ENCODE assay signal across 8 mouse cellular contexts in genomic region chr2:131190344-131191004, GRCm38 (mm10). TPM values are rescaled to one million over a fixed set of nuclear protein-coding genes. Genes with fewer than 3 reads are reported as not detected.
A peak's percentile ranks its signal among the peaks of the same experiment; 100 is the strongest.
DNase-seq lines count a peak whose midpoint lies in the region; ATAC-seq and TF ChIP-seq lines count a peak whose summit lies in the region.

No protein-coding gene starts in this region.

- H3K4me1 ChIP-seq in heart, embryonic 10.5 days = peaks cover 38% of the 10 kb centered on the region
- peaks cover 53% of the 10 kb centered on the region for H3K4me1 ChIP-seq in forebrain, embryonic 12.5 days

- 0 out of 2 replicates have a peak overlapping the region, but pooled peaks have one; percentile 69 for H3K27ac ChIP-seq in heart, embryonic 10.5 days
- peak overlapping the region; percentile 85 for H3K27ac ChIP-seq in forebrain, embryonic 12.5 days

- intact Hi-C loops in heart, postnatal 10 days (cut with DNase I) = no loop called here
- intact Hi-C loops in gastrocnemius, postnatal 36 days (cut with DNase I) = no loop called here

- WGBS in heart, embryonic 10.5 days = 48% methylated on average over 10 of the region's 10 CpGs
- 8% methylated on average over 10 of the region's 10 CpGs for WGBS in forebrain, embryonic 12.5 days

- H3K36me3 ChIP-seq in heart, embryonic 10.5 days = peaks cover 48% of the 10 kb centered on the region
- H3K36me3 ChIP-seq in forebrain, embryonic 12.5 days (replicated peaks) = peaks cover 38% of the 10 kb centered on the region
- peaks cover 32% of the 10 kb centered on the region for H3K36me3 ChIP-seq in myocyte (ENCODE audit: control insufficient read depth, insufficient read depth)

- peak overlapping the region; percentile 36 for H3K4me2 ChIP-seq in forebrain, embryonic 12.5 days
- H3K4me2 ChIP-seq in myocyte (ENCODE audit: low read depth) = peak overlapping the region; percentile 98

- H3ac ChIP-seq in myocyte (ENCODE audit: control insufficient read depth, insufficient read length) = no peak overlapping the region

- no peaks in the 10 kb centered on the region for H3K9me3 ChIP-seq in heart, embryonic 10.5 days
- no peaks in the 10 kb centered on the region for H3K9me3 ChIP-seq in forebrain, embryonic 12.5 days

- no peaks in the 10 kb centered on the region for H3K27me3 ChIP-seq in heart, embryonic 10.5 days (ENCODE audit: insufficient read depth, poor library complexity, severe bottlenecking)
- H3K27me3 ChIP-seq in forebrain, embryonic 12.5 days = no peaks in the 10 kb centered on the region
- H3K27me3 ChIP-seq in myocyte (ENCODE audit: control insufficient read depth, insufficient read depth, insufficient read length) = no peaks in the 10 kb centered on the region

- H3K4me3 ChIP-seq in heart, embryonic 10.5 days = no peak overlapping the region
- H3K4me3 ChIP-seq in forebrain, embryonic 12.5 days (replicated peaks) = no peak overlapping the region
- no peak overlapping the region for H3K4me3 ChIP-seq in myocyte

- peaks cover 21% of the 10 kb centered on the region for H3K79me2 ChIP-seq in myocyte (ENCODE audit: control insufficient read depth, insufficient read depth)

- H3K9ac ChIP-seq in forebrain, embryonic 12.5 days = no peak overlapping the region; the same call in 1 of the 2 replicates

- no peak for DNase-seq in heart, embryonic 10.5 days (ENCODE audit: low spot score)
- no peak for DNase-seq in heart, postnatal 10 days
- peak; percentile 66 for DNase-seq in kidney, postnatal 14 days
- no peak for DNase-seq in gastrocnemius, postnatal 36 days
- no peak for DNase-seq in layer of hippocampus, adult 18-20 months (ENCODE audit: low spot score in 2 of 2)
- DNase-seq in frontal cortex, postnatal 10 days (ENCODE audit: low spot score in 2 of 2) = no peak

- peak; percentile 79 for ATAC-seq in forebrain, embryonic 12.5 days (ENCODE audit: low FRiP score)

- TF ChIP-seq POLR2A in myocyte (IDR thresholded peaks at IDR 0.05; ENCODE audit: insufficient read length, low read depth) = no peak

TF ChIP-seq in myocyte, 11 proteins besides CTCF, POLR2A, EP300 and RAD21:
- no peak for TF ChIP-seq CEBPB (IDR thresholded peaks at IDR 0.05; ENCODE audit: insufficient read depth, poor library complexity, severe bottlenecking)
- TF ChIP-seq TCF12 (IDR thresholded peaks at IDR 0.05; ENCODE audit: insufficient read depth, poor library complexity, severe bottlenecking) = peak; percentile 16
- peak in 2 of 3 experiments; percentile 49 to 56 for TF ChIP-seq MYOD1 (IDR thresholded peaks at IDR 0.05; ENCODE audit: control insufficient read depth in 1 of 3, insufficient read length in 2 of 3, low read depth in 2 of 3)

RNA-seq across cellular contexts. Expression of gene Spef1, which starts 3.4 kb away (rescaled TPM):
- polyA plus RNA-seq in heart, embryonic 10.5 days (2016; fragmentation: Nextera tagmentation; extraction: Ambion mirVana) = 0.75 and 1.5 TPM in 2 replicates
- total RNA-seq in heart, postnatal 10 days (2021) = 1 to 10 TPM; 6.2 to 7.1 TPM
- polyA plus RNA-seq in forebrain, embryonic 12.5 days (2016; fragmentation: Nextera tagmentation; extraction: Ambion mirVana) = 10.2 and 12.1 TPM in 2 replicates
- polyA plus RNA-seq in myocyte (2012; fragmentation: generic; extraction: Trizol) = 9.4 TPM
- 1 to 10 TPM; 1.2 to 2.0 TPM for total RNA-seq in gastrocnemius, postnatal 36 days (2021)
- 1 to 10 TPM; 7.2 to 9.0 TPM for total RNA-seq in layer of hippocampus, adult 18-20 months (2021)

RNA-seq across cellular contexts. Expression of gene Cdc25b, which starts 3.7 kb away (rescaled TPM):
- polyA plus RNA-seq in heart, embryonic 10.5 days (2016; fragmentation: Nextera tagmentation; extraction: Ambion mirVana) = 27.8 and 35.9 TPM in 2 replicates
- total RNA-seq in heart, postnatal 10 days (2021) = 10 to 100 TPM; 12.1 to 14.5 TPM
- 73.1 and 81.9 TPM in 2 replicates for polyA plus RNA-seq in forebrain, embryonic 12.5 days (2016; fragmentation: Nextera tagmentation; extraction: Ambion mirVana)
- 58.4 TPM for polyA plus RNA-seq in myocyte (2012; fragmentation: generic; extraction: Trizol)
- 1 to 10 TPM; 1.8 to 2.2 TPM for total RNA-seq in gastrocnemius, postnatal 36 days (2021)
- 10 to 100 TPM; 15.5 to 15.9 TPM for total RNA-seq in layer of hippocampus, adult 18-20 months (2021)

RNA-seq across cellular contexts. Expression of gene Cenpb, which starts 10.6 kb away (rescaled TPM):
- 4.9 and 5.1 TPM in 2 replicates for polyA plus RNA-seq in heart, embryonic 10.5 days (2016; fragmentation: Nextera tagmentation; extraction: Ambion mirVana)
- 10 to 100 TPM; 71.0 to 75.9 TPM for total RNA-seq in heart, postnatal 10 days (2021)
- polyA plus RNA-seq in forebrain, embryonic 12.5 days (2016; fragmentation: Nextera tagmentation; extraction: Ambion mirVana) = 15.3 and 16.2 TPM in 2 replicates
- polyA plus RNA-seq in myocyte (2012; fragmentation: generic; extraction: Trizol) = 130 TPM
- total RNA-seq in gastrocnemius, postnatal 36 days (2021) = 10 to 100 TPM; 63.9 to 64.3 TPM
- 10 to 100 TPM; 70.4 to 73.5 TPM for total RNA-seq in layer of hippocampus, adult 18-20 months (2021)

RNA-seq across cellular contexts. Expression of gene Ap5s1, which starts 16.4 kb away (rescaled TPM):
- 23.6 and 33.3 TPM in 2 replicates for polyA plus RNA-seq in heart, embryonic 10.5 days (2016; fragmentation: Nextera tagmentation; extraction: Ambion mirVana)
- 10 to 100 TPM; 39.4 to 44.0 TPM for total RNA-seq in heart, postnatal 10 days (2021)
- polyA plus RNA-seq in forebrain, embryonic 12.5 days (2016; fragmentation: Nextera tagmentation; extraction: Ambion mirVana) = 29.1 and 30.0 TPM in 2 replicates
- 33.6 TPM for polyA plus RNA-seq in myocyte (2012; fragmentation: generic; extraction: Trizol)
- 10 to 100 TPM; 13.9 to 15.0 TPM for total RNA-seq in gastrocnemius, postnatal 36 days (2021)
- total RNA-seq in layer of hippocampus, adult 18-20 months (2021) = 10 to 100 TPM; 22.1 to 24.4 TPM

RNA-seq across cellular contexts. Expression of gene 1700037H04Rik, which starts 30.6 kb away (rescaled TPM):
- polyA plus RNA-seq in heart, embryonic 10.5 days (2016; fragmentation: Nextera tagmentation; extraction: Ambion mirVana) = 82.6 and 86.0 TPM in 2 replicates
- 10 to 100 TPM; 17.9 to 21.2 TPM for total RNA-seq in heart, postnatal 10 days (2021)
- 104 TPM in 2 replicates for polyA plus RNA-seq in forebrain, embryonic 12.5 days (2016; fragmentation: Nextera tagmentation; extraction: Ambion mirVana)
- 75.2 TPM for polyA plus RNA-seq in myocyte (2012; fragmentation: generic; extraction: Trizol)
- total RNA-seq in gastrocnemius, postnatal 36 days (2021) = 1 to 10 TPM; 4.3 to 4.4 TPM
- 10 to 100 TPM; 57.7 to 60.0 TPM for total RNA-seq in layer of hippocampus, adult 18-20 months (2021)

Comparison
In these comparisons a context has a peak if more than half of its experiments do, and no peak if none do; other contexts are left out.
1. RNA of gene Cdc25b, which starts 3.7 kb away (total RNA-seq): 15.5 to 15.9 TPM in layer of hippocampus, adult 18-20 months and 12.1 to 14.5 TPM in heart, postnatal 10 days; 1.8 to 2.2 TPM in gastrocnemius, postnatal 36 days; every median in the first group is over 4 times any median in the second.